Mouse (Mus musculus) heart, adult 2 months (tissue): ENCODE results near the gene Mdga1.

Source experiments
- CTCF ChIP-seq: fragments of 200-600 bp; IDR thresholded peaks from 2 replicates; pipeline ENCODE4 v1.8.1; 2022; ENCODE audit warnings: antibody characterized with exemption, mild to moderate bottlenecking, moderate library complexity
- EP300 ChIP-seq: fragments of 200-500 bp; IDR thresholded peaks from 2 replicates; pipeline ENCODE4 v1.6.1; 2011; ENCODE audit warnings: low read depth, low read length, control low read depth; ENCODE audit not compliant: insufficient read depth
- POLR2A ChIP-seq: fragments of 200-500 bp; IDR thresholded peaks from 2 replicates; pipeline ENCODE4 v1.6.1; 2011; ENCODE audit warnings: mild to moderate bottlenecking, low read depth, low read length, control low read depth; ENCODE audit not compliant: insufficient read depth

DNA sequence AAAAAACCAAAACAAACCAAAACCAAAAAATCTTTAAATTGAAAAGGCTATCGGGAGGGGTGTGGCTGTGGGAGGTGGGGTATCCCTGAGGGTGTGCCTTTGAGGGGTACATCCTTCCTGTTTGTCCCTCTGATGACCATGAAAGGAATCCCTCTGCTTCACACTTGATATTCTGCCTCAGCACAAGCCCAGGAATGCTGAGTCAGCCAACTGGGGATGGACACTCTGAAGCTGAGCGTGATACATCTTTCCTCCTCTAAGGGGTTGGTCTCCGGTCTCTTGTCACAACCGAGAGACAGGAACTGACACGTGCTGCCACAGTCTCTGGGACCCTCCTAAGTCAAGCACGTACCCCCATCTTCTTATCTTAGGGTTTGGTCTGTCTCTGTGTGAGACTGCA, 37.1 kb downstream of the Mdga1 start:
- TF ChIP-seq CTCF (no peak), POLR2A (no peak), EP300 (no peak)
